Mouse (Mus musculus): ENCODE results near the gene Kdelr1.

Gene Kdelr1

DNA sequence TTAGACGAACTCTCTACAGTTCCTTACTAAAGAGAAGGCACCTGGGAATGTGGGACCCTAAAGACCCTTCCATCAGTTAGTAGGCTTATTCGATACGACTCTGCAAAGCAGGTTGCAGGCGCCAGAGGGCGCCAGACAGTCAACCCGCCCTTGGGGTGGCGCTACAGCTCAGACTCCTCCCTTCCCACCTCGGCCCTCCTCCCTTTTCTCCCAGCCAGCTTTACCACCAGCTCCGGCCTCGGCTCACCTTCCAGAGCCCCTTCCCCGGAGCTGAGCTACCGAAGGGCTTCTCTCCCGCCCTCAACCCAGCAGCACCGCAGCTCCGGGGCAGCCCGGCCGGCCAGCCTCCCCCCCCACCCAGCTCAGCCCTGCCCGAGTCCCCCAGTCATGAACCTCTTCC lies at the start of gene Kdelr1:
Gene Kdelr1 (plus strand): TSS at position 149 of the 400 bp plus-strand sequence.
- DNase-seq (ENCODE audit: low read depth, low spot score): peak; percentile 69

DNA sequence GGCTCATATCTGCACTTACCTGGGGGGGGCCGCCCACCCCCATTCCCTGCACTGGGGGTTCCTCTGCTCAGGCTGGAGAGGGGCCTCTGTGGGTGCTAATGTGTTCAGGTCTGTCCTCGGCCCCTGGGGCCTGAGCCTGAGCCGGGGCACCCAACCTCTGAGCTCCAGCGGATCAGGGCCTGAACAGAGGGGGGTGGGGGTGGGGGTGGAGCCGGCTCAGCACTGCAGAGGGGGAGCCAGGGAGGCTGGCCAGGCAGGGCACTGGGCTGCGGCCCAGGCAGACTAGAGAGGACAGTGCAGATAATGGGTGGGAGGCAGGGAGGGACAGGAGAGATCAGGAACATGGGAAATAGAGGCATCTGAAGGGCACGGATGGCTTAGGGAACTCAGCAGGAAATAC lies 48.0 kb upstream of the Kdelr1 start, which contains the start of gene Kcnj14:
Gene Kcnj14 (minus strand): TSS at position 185 of the 400 bp plus-strand sequence.
- DNase-seq (ENCODE audit: low read depth, low spot score): no peak

DNA sequence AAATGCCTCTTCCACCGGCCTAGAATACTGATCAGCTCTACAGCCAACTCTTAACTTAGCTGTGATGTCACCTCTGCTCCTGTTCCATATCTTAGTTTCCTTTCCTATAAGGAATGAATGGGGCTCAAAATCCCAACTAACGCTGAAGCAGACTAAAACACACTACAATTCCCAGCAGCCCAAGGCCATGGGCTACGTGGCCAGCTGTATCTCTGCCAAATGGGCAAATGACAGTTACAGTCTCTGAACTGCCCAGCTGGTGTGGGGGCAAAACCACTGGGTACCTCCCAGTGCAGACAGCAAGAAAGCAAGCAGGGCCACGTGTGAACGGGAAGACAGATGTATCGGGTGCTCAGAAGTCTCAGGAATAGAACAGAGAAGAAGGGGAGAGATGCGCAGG lies 45.9 kb upstream of the Kdelr1 start:
- DNase-seq (ENCODE audit: low read depth, low spot score): no peak

DNA sequence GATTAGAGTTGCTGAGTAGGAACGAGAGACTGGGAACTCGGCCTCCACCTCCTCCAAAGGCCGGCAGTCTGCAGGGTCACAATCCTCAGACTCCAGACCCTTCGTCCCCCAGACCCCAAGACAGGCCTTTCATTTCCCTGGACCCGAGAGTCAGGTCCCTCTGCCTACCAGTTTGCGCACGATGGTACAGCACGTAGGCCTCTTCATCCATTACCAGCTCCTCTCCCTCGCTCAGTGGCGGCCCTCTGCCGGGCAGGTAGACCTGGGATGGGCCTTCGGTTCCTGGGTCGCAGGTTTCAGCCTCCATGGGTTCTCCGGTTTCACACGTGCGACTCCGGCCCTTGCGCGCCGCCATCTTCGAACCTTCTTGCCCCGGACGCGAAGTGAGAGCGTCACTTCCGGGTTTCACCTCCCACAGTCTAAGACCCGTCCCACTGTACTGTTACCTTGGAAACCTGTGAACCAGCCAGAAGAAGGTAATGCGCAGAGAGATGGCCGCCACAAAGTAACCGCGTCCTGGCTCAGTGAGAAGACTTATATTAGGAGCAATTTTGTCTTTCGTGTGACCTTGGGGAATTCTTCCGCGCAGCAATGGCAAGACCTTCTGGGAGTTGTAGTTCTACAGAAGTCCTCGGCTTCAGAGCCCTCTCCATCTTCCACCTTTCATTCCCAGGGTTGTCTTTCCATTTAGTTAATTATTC lies 42.0 kb upstream of the Kdelr1 start, which contains the start of gene Grwd1:
Gene Grwd1 (minus strand): TSS at position 518 of the 701 bp plus-strand sequence.
- DNase-seq (ENCODE audit: low read depth, low spot score): peak; percentile 84

DNA sequence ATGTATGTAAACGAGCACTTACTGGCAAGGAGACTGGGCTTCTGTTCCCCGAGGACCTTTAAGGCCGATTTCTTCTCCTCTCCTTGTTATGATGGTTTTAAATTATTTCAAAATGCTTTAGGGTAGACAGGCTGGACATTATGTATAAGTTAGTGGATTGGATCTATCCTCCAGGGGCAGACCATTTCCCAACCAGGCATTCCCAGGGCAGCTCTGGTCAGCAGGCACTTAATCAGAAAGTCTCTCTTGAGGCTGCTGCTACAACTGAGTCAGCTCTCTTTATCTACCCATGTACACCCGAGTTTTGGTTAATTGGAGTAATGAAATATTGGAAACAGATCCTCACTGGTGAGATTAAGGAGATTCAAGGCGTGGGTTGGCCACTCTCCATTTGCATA lies 41.4 kb upstream of the Kdelr1 start:
- DNase-seq (ENCODE audit: low read depth, low spot score): no peak

DNA sequence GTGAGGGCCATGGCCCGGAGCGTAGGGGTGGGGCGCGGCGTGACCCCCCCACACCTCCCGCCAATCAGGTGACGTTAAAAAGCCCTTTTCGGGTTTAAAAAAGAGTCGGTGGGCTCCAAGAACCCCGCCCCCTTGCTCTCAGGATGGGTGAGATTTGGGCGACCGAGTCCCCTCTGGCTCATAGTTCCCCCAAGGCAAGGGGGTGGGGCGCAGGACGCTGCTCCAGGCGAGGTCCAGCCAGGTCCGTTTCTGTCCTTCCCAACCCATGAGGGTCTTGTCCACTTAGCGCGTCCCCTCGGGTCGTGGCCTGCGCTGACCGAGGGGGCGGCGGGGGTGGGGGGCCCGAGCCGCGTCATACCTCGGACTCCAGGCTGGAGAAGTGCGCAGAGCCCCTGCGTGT lies 40.1 kb upstream of the Kdelr1 start:
- no peak for DNase-seq (ENCODE audit: low read depth, low spot score)

DNA sequence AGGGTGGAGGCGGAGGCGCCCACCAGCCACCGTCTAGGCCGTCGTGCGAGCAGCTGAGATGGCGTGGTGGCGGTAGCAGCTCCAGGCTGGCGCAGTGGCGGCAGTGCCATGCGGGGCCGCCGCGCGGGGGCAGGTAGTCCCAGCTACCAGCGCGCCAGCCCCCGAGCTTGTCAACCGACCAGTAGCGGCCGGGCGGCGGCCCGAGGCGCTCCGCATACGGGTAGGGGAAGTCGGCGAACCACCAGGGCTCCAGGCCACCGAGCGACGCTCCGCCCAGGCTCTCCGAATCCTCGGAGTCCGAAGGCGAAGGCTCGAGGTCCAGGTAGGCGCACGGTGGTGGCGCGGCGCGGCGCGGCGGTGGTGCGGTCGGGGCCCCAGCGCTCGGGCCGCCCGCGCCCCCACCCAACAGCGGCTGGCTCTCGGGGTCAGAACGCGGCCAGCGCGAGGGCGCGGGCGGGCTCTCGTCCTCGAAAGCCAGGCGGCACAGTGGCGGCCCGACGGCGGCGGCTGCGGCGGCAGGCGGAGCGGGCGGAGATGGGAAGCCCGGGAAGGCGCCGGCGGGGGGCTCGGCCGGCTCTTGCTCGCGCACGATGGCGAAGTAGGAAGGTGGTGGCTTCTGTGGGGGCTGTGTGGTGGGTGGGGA lies 39.3 kb upstream of the Kdelr1 start:
- no peak for DNase-seq (ENCODE audit: low read depth, low spot score)

DNA sequence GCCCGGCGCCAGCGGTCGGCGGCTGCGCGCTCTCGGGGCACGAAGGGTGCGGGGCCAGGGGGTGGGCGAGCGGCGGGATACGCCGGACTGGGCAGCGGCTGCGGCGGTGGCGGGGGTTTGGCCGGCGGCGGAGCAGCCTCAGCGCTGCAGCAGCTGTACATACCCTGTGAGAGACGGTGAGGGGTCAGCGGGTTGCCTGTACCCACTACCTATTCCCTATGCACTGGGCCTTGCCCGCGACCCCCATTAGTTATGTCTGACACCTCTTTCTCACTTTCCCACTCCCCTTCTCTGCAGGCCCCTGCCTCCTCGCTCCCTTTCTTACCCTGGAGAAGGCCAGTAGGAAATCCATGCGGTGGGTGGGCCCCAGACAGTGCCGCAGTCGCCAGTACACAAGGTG lies 38.6 kb upstream of the Kdelr1 start:
- DNase-seq (ENCODE audit: low read depth, low spot score): no peak

DNA sequence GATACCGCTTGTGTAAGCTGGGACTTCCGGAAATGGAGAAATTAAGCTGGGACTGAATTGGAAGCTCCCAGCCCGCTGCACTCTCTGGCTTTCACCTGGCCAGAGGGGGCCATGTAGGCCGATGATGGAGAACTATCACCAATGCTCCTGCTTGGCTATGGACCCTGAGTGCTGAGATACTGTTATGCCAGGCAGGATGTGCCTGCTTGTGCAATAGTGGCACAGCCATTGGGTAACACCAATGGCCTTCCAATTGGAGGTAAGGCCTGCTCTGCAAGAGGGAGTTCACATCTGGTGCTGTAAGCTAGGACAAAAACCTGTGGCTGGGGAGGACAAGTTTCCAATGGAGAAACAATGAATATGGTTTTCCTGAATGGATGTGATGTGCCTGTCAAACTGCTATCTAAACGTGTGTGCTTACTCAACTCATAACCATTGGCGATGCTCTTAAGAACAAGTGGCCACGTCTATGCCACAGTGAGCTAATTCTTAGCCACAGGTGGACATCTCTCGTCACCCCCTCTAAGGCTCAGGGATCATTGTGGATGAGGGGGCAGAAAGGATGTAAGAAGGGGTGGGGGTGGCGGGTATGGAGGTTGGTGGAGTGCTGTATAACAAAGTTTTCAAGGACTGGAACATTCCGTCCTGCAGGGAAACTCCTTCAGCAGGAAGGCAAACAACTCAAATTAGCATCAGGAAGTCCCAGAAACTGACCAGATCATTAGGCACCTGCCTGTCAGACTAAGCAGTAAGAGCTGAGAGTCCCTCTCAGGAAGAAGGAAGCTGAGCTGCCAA lies 29.4 kb upstream of the Kdelr1 start:
- DNase-seq (ENCODE audit: low read depth, low spot score): no peak

DNA sequence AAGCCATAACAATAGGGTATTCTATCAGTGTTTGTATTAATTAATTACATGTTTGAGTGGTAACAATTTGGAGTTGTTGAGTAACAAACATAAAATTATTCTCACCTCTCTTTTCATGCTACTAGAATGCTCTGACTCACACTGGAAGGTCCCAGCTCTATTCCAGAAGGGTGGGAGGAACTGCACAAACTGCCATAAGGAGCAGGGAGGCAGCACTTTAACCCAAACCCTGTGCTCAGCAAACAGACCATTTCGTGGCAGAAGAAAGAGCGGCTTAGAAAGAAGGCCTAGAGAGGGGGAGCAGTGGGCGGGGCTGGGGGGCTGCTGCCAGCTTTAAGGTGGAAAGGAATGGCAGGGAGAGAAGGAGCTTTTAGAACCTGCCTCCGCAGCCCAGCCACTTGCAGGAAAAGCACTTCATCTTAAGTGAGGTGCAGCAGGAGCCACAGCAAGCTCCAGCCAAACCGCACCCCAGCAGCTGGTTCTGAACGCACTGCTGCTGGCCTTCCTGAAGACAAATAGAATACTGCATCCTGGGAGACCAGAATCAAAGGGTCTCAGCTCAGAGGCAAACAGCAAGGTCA lies 24.0 kb upstream of the Kdelr1 start:
- no peak for DNase-seq (ENCODE audit: low read depth, low spot score)

DNA sequence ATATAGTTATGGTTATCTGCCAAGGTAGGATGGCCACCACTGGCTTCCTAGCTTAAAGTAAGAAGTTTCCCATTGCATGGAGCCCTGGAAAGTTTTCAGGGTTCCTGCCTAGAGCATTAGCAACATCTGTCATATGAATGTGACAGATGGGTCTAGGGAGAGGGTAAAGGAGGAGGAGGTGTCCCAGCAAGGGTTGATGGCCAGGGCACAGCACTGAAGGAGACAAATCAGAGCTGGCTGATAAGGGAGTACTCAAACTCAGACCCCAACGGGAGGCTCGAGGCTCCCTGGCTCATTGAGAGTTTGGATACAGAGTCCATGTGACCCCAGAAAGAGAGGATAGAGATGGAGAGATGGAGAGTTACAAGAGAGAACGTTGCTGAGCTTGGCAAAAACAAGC lies 21.9 kb upstream of the Kdelr1 start:
- no peak for DNase-seq (ENCODE audit: low read depth, low spot score)

DNA sequence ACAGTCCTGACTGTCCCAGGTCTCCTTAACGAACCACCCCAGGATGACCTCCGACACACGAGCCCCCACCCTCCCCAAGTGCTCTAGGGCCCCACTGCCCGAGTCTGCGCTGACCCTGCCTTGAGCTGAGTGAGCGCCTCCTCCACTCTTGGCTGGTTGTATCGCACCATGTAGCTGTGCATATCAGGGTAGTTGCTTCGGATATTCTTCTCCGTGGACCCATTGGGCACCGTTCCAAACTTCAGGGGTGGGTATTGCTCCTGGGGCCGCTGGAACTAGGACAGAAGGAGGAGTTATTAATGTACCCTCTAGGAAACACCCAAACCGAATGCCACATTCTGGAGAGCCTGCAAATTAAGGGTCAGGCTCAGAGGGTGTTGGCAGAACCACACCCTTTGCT lies 19.5 kb upstream of the Kdelr1 start:
- DNase-seq (ENCODE audit: low read depth, low spot score): no peak

DNA sequence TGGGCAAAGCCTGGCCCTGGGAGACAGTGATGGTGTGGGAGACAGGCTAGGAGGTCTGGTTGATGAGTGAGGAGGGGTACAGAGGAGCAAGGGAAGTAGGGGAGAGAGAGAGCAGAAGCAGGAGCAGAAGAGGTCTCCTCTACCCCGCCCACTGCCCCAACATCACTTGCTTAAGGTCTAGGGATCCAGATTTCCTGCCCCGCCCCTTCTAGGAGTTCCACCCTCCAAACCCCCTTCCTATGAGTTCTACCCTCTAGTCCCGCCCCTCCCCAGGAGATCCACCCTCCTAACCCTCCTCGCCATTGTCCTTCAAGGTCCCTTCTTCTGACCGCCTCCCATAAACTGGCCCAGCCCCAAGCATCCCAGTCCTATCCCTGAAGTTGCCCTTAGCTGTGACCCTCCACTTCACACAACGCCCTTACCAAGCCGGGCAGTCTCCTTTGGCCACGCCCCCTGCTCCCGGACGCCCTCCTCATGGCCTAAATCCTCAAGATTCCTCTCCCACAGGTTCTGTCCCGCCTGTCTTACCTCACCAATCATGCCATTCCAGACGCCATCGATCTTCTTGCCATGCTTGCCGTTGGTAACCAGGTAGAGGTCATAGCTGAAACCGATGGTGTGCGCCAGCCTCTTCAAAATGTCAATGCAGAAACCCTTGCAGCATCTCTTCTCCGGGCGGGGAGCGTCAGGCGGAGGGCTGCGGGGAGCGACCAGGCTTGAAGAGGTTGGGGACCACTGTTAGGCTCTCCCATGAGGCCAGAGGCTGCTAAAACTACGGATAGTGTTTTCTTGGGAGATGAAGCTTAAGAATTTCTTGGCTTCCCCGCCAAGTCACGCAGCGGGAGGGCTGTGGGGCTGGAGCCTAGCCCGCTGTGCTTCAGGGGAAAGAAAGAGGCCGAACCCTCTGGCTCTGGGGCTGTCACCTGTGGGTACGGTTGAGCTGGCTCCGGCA lies 15.3 kb upstream of the Kdelr1 start:
- DNase-seq (ENCODE audit: low read depth, low spot score): no peak

DNA sequence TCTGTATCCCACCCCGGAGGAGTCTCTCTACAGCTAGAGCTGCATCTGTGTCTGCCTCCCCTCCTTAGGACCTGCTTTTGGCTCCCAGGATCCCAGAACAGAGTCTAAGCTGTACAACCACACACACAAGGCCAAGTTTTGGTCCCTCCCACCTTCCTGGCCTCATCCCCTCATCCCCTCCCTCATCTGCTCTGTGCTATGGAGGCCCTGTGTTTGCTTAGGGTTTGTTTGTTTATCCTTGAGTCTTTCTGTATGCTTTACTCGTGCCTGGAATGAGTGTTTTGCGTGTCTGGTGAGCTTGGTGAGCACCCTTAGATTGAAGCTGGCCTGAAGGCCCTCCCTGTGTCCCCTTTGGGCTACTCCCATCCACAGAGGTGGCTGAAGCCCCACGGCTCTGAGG lies 13.6 kb upstream of the Kdelr1 start:
- DNase-seq (ENCODE audit: low read depth, low spot score): no peak

DNA sequence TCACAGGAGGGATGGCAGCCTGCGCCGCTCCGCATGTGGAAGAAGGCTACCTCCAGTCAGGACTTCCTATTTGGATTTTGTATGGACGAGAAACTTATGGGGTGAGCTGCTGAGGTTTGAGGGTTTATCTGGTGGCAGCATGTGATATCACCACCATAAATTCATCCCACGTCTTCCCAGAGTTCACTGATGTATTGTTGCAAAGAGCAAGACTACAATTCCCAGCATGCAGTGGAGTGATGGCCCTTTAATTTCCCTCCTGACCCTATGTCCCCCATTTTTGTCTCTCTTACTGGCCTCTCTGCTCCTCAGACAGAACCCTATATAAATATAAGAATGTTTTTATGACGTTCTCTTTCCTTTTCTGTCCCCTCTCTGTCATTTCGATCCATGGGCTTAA lies 9.8 kb upstream of the Kdelr1 start:
- no peak for DNase-seq (ENCODE audit: low read depth, low spot score)

DNA sequence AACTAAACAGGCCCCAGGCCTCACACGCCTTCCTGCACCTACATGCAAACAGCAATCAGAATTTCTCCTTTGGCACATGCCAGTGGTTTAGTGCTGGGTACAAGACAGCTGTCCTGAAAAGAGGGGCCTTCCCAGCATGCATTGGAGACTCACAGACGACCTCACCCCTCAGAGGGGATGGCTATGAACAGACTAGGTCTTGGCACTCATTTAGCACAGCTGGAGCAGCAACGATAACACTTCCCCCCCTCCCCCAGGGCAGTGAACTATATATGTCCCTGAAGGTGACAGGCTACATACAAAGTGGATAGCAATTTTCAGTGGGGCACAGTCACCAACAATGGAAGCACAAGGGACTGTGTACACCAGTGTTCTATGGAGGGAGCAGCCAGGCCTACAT lies 8.1 kb upstream of the Kdelr1 start:
- no peak for DNase-seq (ENCODE audit: low read depth, low spot score)

DNA sequence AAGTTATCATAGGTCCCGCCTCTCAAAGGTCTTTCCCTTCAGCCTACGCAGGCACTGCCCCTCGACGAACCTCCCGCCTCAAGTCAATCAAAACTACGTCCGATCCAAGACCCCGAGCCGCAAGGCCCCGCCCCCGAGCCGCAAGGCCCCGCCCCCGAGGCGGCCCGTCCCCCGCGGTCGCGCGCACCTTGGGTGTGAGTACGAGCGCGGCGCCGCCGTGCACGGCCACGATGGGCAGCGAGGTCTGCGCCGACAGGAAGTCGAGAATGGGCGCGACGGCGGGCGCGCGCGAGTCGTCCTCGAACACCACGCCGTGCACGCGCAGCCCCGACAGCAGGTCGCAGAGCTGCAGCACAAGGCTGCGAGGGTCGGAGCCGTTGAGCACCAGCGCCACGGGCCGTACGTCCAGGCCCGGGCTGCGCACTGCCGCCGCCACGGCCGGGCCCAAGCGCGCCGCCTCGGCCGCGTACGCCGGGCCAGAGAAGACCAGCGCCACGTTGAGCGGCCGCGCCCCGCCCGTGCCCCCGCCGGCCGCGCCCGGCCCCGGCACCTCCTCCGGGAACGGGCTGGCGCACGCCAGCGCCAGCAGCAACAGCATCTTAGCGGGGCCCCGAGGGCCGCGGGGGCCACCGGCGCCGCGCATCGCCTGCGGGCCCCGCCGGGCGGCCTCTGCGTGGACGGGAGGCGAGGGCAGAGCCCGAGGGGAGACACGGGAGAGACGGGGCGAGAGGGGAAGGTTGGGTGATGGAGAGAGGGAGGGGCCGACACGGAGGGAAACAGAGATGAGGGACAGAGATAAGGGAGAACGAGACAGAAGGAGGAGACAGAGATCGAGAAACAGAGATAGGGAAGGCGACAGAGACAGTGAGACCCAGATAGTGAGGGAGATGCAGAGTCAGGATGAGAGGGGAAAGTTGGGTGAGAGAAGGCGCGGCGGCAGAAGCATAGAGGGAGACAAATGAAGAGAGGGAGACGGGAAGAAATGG lies 6.4 kb upstream of the Kdelr1 start:
- DNase-seq (ENCODE audit: low read depth, low spot score): peak; percentile 85

DNA sequence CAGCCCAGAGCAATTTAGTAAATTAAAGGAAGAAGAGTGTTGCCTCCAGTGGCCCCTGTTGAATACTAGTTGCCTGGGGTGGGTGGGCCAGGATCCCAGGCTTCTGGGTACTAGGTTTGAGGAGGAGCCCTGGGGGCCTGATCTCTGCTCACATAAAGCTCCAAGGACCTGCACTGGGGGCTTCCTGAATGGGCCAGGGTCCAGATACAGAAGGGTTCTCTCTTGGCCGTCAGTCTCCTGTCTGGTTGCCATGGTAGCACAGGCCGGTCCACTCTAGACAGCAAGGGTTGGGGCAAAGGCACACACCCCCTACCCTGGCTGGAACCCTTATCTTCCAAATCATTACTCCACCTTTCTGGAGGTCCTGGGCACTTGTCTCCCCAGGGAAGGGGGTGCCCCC lies 4.7 kb upstream of the Kdelr1 start:
- DNase-seq (ENCODE audit: low read depth, low spot score): no peak

DNA sequence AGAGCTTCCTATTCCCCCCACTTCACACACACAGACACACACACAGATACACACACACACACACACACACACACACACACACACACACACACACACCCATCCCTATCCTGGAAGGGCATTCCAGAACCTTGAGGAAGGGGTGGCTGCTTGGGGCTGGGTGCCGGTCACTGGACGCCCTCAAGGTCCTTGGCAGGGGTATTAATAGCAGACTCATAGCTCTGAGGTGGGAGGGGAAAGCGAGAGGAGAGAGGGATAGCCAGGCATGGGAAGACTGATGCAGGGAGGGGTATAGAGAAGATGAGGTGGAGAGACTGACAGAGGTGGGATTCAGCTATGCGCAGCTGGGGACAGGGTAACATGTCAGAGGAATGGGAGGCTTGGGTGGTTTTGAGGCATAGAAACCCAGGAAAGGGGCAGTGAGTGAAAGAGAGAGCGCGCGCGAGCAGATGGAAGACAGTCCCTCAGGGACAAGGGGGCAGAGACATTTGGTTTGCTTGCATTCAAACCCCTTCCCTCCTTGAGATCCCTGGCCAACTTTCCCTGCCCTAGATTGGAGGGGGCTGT lies 3.4 kb upstream of the Kdelr1 start:
- DNase-seq (ENCODE audit: low read depth, low spot score): no peak

DNA sequence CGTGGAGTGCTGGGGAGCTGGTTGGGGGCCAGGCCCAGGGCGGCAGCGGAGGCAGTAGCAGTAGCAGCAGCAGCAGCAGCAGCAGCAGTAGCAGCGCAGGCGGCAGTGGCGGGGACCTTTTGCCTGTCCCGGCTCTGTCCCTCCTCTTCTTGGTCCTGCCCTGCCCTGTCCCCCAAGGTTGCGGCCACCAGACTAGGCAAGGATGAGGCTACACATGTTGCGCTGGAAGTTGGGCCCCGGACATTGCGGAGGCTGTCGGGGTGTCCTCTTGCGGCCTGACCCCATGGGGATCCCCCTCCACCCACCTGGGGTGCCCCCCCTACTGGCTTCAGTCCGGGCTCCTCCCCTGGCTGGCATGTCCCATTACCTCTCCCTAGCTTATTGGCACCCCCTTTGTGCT lies 2.8 kb upstream of the Kdelr1 start:
- DNase-seq (ENCODE audit: low read depth, low spot score): no peak
